Mouse (Mus musculus): ENCODE data around the gene Ranbp3.

GRCm38 (mm10) chr17:56727659-56728058, 54.6 kb downstream of the Ranbp3 start:
- no peak for TF ChIP-seq CTCF (IDR thresholded peaks at IDR 0.05; ENCODE audit: low read depth)
- no peak for TF ChIP-seq EP300 (IDR thresholded peaks at IDR 0.05; ENCODE audit: low read depth)

Measured in liver, embryonic 14.5 days (tissue).